Mouse (Mus musculus) adrenal gland, postnatal 36 days (tissue): ENCODE data around the gene Plxdc1. TPM values are rescaled to one million over a fixed set of nuclear protein-coding genes. Genes with fewer than 3 reads are reported as not detected.

ENCODE experiments used
- microRNA-seq: library from miRNA; unstranded; fragments of <30 nt; microRNA quantifications from one replicate; pipeline ENCODE4 v1.2.0, GENCODE M21; 2021
- total RNA-seq, 2 experiments: library from RNA; stranded (reverse); gene quantifications; 2 replicates each; pipeline ENCODE4 v1.2.3; 2021

Plxdc1 gene
- total RNA-seq, 2 experiments from 2014 or later: 7.1 to 17.2 TPM

Small RNA genes lying within 50 kb of the gene (microRNA-seq; reads per million reads assigned to microRNA genes)
- gene Gm22461 (not detected), gene Gm27597 (not detected)

Other genes with a start within 250 kb of the Plxdc1 start
- gene Pip4k2b, start 241.7 kb downstream of the Plxdc1 start, total RNA-seq: 10 to 100 TPM; 27.5 to 29.6 TPM
- gene Cwc25, start 219.9 kb downstream of the Plxdc1 start, total RNA-seq: 10 to 100 TPM; 20.2 to 26.3 TPM
- gene 1700001P01Rik, start 210.5 kb downstream of the Plxdc1 start, total RNA-seq: not detected
- 100 to 1,000 TPM; 851 to 921 TPM for gene Rpl23, start 204.0 kb downstream of the Plxdc1 start, total RNA-seq
- gene Lasp1, start 187.4 kb downstream of the Plxdc1 start, total RNA-seq: 100 to 1,000 TPM; 103 to 128 TPM
- gene B230217C12Rik, start 145.7 kb downstream of the Plxdc1 start, total RNA-seq: 1 to 10 TPM; 2.8 to 3.6 TPM
- gene Fbxo47, start 102.3 kb downstream of the Plxdc1 start, total RNA-seq: 1 to 10 TPM in 1 of 2 experiments, under 1 TPM in 1; 0.63 to 1.6 TPM
- gene Arl5c, start 9.7 kb upstream of the Plxdc1 start, total RNA-seq: under 1 TPM; 0.76 to 0.92 TPM
- 1 to 10 TPM; 6.9 to 8.4 TPM for gene Cacnb1, start 36.6 kb upstream of the Plxdc1 start, total RNA-seq
- 1,000 to 10,000 TPM; 1,174 to 1,217 TPM for gene Rpl19, start 40.3 kb upstream of the Plxdc1 start, total RNA-seq
- 1 to 10 TPM; 1.7 to 6.9 TPM for gene Stac2, start 67.0 kb upstream of the Plxdc1 start, total RNA-seq
- gene Fbxl20, start 164.0 kb upstream of the Plxdc1 start, total RNA-seq: 10 to 100 TPM; 31.8 to 42.9 TPM
- gene Med1, start 206.8 kb upstream of the Plxdc1 start, total RNA-seq: 10 to 100 TPM; 65.4 to 72.5 TPM
- 10 to 100 TPM; 42.8 to 50.6 TPM for gene Cdk12, start 216.6 kb upstream of the Plxdc1 start, total RNA-seq